Mouse (Mus musculus) ES-Bruce4 (cell line): ENCODE measurements around the gene Ascl4. TPM values are rescaled to one million over a fixed set of nuclear protein-coding genes. Genes with fewer than 3 reads are reported as not detected.

Source experiments
- H3K27ac ChIP-seq: 2 replicates; pipeline ENCODE4 v1.5.1; 2012; ENCODE audit warnings: low read length, inconsistent platforms; ENCODE audit not compliant: insufficient read depth
- H3K27me3 ChIP-seq: 2 replicates; pipeline ENCODE4 v1.6.1; 2012; ENCODE audit warnings: mild to moderate bottlenecking, low read length, inconsistent platforms; ENCODE audit not compliant: control insufficient read depth, poor library complexity, insufficient read depth, severe bottlenecking
- H3K36me3 ChIP-seq: 2 replicates; pipeline ENCODE4 v1.6.1; 2012; ENCODE audit warnings: inconsistent platforms, mild to moderate bottlenecking, low read length, moderate library complexity; ENCODE audit not compliant: control insufficient read depth, poor library complexity, insufficient read depth, severe bottlenecking
- H3K4me1 ChIP-seq: one replicate; pipeline ENCODE4 v1.8.1; 2011; ENCODE audit warnings: low read length; ENCODE audit not compliant: control insufficient read depth, insufficient read depth
- H3K4me3 ChIP-seq: 2 replicates; pipeline ENCODE4 v1.5.1; 2011; ENCODE audit warnings: low read depth, mild to moderate bottlenecking, low read length
- H3K9ac ChIP-seq: 2 replicates; pipeline ENCODE4 v1.6.1; 2012; ENCODE audit warnings: low read depth, mild to moderate bottlenecking, inconsistent platforms; ENCODE audit not compliant: poor library complexity, severe bottlenecking
- H3K9me3 ChIP-seq: replicated peaks from 2 replicates; pipeline ENCODE4 v1.6.1; 2012; ENCODE audit warnings: mild to moderate bottlenecking, low read length, inconsistent platforms; ENCODE audit not compliant: control insufficient read depth, poor library complexity, insufficient read depth, severe bottlenecking
- CTCF ChIP-seq: IDR thresholded peaks from one replicate; pipeline ENCODE4 v1.8.1; 2011; ENCODE audit warnings: low read depth, low read length
- EP300 ChIP-seq: IDR thresholded peaks from 2 replicates; pipeline ENCODE4 v1.6.1; 2011; ENCODE audit warnings: low read depth, low read length; ENCODE audit not compliant: insufficient read depth
- POLR2A ChIP-seq: IDR thresholded peaks from one replicate; pipeline ENCODE4 v1.8.1; 2011; ENCODE audit warnings: low read length; ENCODE audit not compliant: insufficient read depth
- polyA plus RNA-seq: library from polyadenylated mRNA; stranded (reverse); fragments of >200 nt; gene quantifications from 2 replicates; pipeline ENCODE4 v1.2.4, GENCODE M21; 2011; ENCODE audit warnings: low read depth; ENCODE audit not compliant: missing spikeins, insufficient read depth, insufficient read length

The Ascl4 gene
- polyA plus RNA-seq, 1 experiment: not detected

DNA sequence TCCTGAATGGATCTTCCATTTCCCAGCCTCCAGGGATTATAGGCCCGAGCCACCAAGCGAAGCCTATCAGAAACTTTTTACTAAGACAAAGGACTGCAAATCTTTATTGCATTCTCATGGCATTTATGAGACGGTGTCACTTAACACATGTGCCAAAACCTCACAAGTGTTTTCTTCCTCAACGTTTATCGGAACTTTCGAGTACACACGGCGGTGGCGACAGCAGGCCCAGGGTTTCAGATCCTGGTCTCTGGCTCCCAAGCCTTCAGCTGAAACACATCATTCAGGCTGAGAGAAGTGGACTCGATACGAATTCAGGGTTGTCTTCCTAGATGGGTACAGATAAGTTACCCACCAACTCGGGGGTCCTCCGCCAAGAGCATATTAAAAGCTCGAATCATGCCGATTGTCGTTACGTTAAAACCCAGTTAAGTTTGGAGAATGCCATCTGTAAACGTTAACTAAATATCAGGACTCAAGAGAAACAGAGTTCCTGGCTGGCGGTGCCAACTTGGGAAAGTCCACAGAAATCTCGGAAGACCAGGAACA lies 29.5 kb downstream of the Ascl4 start:
- H3K27ac ChIP-seq: no peak overlapping the region

DNA sequence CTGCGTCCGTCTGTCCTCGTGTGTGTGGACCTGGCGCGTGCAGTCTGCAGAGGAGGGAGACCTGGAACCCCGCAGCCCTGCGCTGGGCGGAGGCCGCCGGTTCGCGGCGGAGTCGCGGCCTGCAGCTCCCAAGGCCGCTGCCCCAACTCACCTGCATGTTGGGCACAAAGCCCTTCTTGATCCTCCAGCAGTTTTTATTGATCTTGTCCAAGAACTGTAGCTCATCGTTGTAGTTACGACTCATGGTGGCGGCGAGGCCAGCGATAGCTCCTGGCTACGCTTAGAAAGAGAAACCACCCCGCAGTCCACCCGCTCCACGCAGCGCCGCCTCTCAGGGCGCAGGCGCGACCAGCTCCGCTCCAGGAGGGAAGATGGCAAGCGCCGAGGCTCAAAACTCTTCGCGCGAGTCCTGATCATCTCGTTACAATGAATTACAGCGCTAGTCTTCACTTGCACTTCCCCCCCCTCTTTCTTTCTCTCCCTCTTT lies 30.0 kb downstream of the Ascl4 start, which contains the start of gene Rtcb:
TSS of gene Rtcb (minus strand) at position 360 of the 487 bp plus-strand sequence.
- H3K4me3 ChIP-seq: peak within 1 kb of the TSS; percentile 97
- no peaks in the 10 kb centered on the region for H3K4me1 ChIP-seq
- peak within 1 kb of the TSS; percentile 67 for H3K9ac ChIP-seq
- TF ChIP-seq EP300 (no peak), POLR2A (no peak), CTCF (no peak)
- H3K9me3 ChIP-seq: no peaks in the 10 kb centered on the region
- H3K36me3 ChIP-seq: peaks cover 26% of the 10 kb centered on the region
- H3K27ac ChIP-seq: no peak within 1 kb of the TSS
- H3K27me3 ChIP-seq: no peaks in the 10 kb centered on the region

More for the DNA sequence above, 29.5 kb downstream of the Ascl4 start:
- H3K9me3 ChIP-seq: no peaks in the 10 kb centered on the region
- TF ChIP-seq CTCF: no peak
- TF ChIP-seq EP300: no peak
- TF ChIP-seq POLR2A: no peak
- H3K9ac ChIP-seq: peak overlapping the region; percentile 67
- H3K36me3 ChIP-seq: peaks cover 32% of the 10 kb centered on the region
- H3K4me1 ChIP-seq: no peaks in the 10 kb centered on the region
- H3K27me3 ChIP-seq: no peaks in the 10 kb centered on the region
- H3K4me3 ChIP-seq: peak overlapping the region; percentile 97

DNA sequence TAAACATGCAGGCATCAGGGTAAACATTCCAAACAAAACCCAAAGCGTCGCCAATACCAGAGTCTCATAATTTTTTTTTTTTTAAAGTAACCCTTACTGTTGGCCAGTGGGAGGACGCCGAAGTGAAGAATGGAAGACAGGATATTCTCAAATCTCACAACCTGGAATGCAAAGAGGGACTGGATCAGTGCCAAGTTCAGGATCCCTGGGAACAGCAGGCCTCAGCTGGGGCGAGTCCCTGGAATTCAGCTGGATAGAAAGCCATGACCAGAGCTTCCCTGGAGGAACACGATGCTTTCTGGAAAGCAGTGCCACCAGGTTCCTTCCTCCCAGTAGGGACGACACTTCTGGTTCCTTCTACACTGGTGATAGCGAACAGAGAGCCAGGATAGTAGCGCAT lies 35.4 kb downstream of the Ascl4 start:
- Histone ChIP-seq H3K27me3 (no peaks in the 10 kb centered on the region), H3K9ac (no peak overlapping the region), H3K4me3 (no peak overlapping the region), H3K9me3 (no peaks in the 10 kb centered on the region), H3K36me3 (no peaks in the 10 kb centered on the region), H3K4me1 (no peaks in the 10 kb centered on the region), H3K27ac (no peak overlapping the region)
- TF ChIP-seq EP300: no peak
- TF ChIP-seq POLR2A: no peak
- TF ChIP-seq CTCF: no peak

DNA sequence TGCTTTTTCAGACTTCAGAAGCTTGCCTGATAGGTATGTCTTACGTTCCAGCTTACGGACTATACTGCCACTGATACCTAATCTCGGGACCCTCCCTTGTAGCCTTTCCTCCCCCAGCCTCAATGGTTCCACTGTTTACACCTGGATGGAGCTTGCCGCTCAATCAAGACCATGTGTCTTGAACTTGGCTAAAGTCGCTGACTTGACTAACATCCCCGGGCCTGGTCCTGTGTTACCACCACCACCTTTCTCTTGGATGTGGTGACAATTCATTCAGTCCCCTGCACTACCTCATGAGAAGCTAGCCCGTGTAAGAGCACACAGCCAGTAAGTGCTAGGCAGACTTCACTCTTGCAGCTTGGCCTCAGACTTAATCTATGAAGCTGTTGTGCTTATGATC lies 36.8 kb downstream of the Ascl4 start:
- Histone ChIP-seq H3K4me3 (no peak overlapping the region), H3K36me3 (no peaks in the 10 kb centered on the region), H3K27ac (no peak overlapping the region), H3K9me3 (no peaks in the 10 kb centered on the region), H3K9ac (no peak overlapping the region), H3K27me3 (no peaks in the 10 kb centered on the region), H3K4me1 (no peaks in the 10 kb centered on the region)
- TF ChIP-seq POLR2A (no peak), CTCF (no peak), EP300 (no peak)

DNA sequence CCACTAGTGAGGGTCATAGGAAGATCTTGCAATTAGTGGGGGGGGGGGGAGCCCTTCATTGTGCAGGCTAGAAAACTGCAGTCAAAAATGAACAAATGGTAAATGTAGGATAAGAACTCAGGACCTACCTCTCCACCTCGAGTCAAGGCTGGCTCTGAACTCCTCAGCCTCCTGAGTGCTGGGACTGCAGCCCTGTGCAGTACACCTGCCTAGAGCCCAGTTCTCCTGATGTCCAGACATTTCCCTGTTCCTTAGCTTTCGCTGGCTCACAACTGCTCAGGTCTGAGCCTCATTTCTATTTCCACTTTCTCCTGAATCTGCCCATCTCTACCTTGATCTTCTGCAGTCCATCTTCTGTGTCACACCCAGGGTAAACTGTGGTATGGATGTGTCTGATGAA lies 39.0 kb downstream of the Ascl4 start:
- no peak for TF ChIP-seq POLR2A
- no peak for TF ChIP-seq EP300
- TF ChIP-seq CTCF: no peak
- no peaks in the 10 kb centered on the region for H3K36me3 ChIP-seq
- H3K4me1 ChIP-seq: no peaks in the 10 kb centered on the region
- no peak overlapping the region for H3K9ac ChIP-seq
- H3K27ac ChIP-seq: no peak overlapping the region
- H3K9me3 ChIP-seq: no peaks in the 10 kb centered on the region
- no peak overlapping the region for H3K4me3 ChIP-seq
- no peaks in the 10 kb centered on the region for H3K27me3 ChIP-seq

DNA sequence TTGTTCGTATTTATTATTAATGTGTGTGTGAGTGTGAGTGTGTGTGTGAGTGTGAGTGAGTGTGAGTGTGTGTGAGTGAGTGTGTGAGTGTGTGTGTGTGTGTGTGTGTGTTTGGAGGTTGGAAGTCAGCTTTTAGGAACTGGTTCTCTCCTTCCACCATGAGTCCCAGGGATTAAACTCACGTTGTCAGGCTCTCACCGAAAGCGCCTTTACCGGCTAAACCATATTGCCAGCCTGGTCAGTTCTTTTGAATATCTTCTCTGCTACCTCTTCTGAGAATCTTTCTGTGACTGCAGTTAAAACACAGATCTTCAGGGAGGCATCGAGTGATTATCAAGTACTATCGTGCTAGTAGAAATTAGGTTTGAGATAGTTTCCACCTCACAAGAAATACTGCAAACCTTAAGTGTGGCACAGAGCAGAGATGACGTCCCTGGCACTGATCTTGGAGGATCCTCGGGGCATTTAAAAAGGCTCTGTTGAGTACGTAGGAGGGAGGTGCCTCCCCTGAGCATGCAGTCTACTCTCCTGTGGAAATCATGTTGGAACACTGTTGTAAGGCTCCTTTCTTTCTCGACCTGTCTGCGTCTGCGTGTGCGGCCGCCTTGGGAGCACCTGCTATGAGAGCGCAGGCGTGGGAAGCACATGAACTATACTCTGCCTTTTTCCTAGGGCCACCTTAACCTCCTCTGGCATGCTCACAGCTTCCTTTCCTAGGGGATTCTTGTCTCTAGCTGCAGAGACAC lies 40.1 kb downstream of the Ascl4 start:
- Histone ChIP-seq H3K4me1 (no peaks in the 10 kb centered on the region), H3K4me3 (no peak overlapping the region), H3K27me3 (no peaks in the 10 kb centered on the region), H3K27ac (no peak overlapping the region), H3K9ac (no peak overlapping the region), H3K9me3 (no peaks in the 10 kb centered on the region), H3K36me3 (no peaks in the 10 kb centered on the region)
- TF ChIP-seq EP300 (no peak), CTCF (no peak), POLR2A (no peak)
